Mouse (Mus musculus): ENCODE results near the gene D16Ertd472e.

The D16Ertd472e gene

DNA sequence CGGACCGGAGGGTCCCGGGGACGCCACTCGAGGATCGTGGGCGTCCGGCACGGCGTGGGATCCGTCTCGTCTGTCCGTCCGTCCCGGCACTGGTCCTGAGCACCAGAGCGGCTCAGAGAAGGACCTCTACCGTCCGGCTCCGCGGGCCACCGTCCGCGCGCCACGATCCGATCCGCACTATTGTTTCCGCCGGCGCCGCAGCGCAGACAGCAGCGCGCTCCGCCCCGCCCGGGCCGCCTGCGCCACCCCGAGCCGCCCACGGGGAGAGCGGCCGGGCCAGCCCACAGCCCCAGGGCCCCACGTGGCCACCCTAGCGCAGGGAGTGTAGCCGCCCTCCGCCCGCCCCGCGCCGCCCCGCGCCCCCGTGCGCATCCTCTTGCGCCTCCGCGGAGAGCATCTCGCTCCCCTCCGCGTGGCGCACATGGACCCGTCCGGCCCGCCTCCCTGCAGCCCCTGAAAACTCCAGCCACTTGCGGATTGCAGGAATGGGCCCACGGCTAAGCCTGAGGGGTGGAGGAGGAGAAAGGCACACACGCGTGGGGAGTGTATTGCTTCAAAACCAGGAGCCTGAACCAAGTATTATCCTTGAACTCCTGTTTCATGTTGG is at the start of gene D16Ertd472e:
TSS of gene D16Ertd472e (minus strand) at position 231 of the 607 bp plus-strand sequence.
- DNase-seq (ENCODE audit: extremely low read depth, low read depth), result peak; percentile 47

DNA sequence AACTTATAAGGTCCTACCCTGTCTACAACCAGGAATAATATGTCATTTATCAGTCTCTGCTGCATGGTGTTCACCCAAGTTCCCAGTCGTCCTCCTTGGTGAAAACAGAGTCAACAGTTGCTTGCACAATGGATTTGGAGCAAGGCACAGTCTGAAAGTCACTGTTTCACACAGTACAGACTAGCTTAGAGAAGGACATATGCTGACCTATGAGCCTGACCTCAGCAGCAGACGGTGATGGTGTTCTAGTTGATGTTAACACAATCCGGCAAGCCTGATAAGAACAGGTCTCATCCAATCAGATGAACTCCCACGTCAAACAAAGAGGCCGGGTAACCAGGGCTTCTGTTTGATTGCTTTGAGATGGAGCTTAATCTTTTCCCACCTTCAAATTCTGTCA is 46.2 kb upstream of the D16Ertd472e start:
- DNase-seq (ENCODE audit: extremely low read depth, low read depth), result no peak

DNA sequence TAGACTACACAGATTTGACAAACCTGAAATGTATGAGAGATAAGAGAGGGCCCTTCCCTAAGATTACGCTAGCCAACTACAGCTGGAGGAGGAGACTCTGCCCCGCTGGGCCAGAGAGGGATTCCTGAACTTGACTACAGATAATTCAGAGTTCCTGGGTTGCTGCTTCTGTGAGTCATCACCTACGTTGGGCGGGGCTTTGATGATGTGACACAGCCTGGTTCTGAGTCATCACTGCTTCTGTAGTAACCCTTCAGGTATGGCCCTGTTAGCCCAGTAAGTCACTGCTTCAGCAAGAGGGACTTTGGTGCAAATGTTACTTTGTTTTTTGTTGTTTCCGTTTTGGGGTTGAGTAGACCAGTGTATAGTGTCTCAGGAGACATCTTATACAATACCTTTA is 42.9 kb upstream of the D16Ertd472e start:
- DNase-seq (ENCODE audit: extremely low read depth, low read depth), result no peak

DNA sequence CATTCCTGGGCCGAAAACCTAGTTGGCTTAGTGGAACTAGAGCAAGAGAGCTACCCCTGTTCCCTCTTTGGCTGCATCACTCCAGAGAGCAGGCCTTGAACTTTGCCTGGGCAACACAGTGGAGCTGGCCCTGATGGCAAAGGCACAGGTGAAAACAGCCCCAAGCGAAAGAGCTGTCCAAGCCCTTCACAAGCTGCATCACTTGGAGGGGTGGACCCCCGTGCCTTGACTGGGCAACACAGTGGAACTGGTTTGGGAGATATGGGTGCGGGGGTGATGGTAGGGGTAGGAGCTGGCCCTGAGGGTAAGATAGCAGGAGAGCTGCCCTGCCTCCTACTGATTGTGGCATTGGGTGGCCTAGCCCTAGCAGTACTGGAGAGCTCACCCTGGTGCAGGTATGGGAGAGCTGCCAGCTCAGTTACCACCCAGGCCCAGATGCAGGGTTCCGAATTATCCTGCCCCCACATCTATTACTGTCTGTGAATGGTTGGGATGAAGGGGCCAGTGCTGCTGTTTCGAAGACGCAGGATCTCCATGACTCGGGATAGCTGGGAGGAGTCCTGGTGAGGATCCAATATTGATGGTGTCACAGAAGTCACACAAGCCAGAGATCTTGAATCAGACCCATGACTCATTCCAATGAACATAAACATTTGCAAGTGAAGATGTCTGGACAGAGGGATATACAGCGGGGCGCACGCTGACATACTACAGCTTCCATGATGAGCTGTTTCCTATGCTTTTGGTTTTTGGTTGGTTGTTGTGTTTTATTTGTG is 41.4 kb upstream of the D16Ertd472e start:
- no peak for DNase-seq (ENCODE audit: extremely low read depth, low read depth)

DNA sequence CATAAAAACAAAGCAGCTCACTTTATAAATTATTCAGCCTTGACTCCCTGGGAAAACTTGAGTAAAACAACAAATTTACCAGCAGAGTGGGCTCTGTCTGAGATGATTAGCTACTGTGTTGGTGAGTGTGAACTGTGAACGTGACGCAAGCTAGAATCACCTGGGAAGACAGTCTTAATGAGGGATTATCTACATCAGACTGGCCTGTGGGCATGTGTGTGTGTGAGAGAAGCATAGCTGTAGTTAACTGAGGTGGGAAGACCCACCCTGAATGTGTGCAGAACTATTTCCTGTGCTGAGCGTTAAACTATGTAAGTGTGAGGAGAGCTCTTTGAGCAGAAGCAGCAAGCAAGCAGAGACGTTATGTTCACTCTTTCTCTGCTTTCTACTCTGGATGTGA is 29.7 kb upstream of the D16Ertd472e start:
- no peak for DNase-seq (ENCODE audit: extremely low read depth, low read depth)

DNA sequence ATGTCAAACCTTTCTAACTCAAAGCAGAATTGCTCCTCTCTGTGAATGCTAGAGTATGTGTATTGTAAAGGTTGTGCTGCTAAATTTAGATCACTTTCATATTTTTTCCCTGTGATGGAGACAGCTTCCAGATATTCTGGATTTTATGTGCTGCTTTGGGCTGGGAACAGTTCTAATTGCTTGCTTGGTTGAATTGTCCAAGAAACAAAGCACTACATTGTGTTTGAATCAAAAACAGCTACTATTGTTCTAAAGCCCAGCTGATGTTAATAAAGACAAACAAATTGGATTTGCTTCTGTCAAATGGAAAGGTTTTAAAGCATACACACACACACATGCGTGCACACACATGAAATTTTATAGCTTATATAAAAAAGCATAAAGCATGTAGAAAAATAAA is 22.4 kb upstream of the D16Ertd472e start:
- no peak for DNase-seq (ENCODE audit: extremely low read depth, low read depth)

DNA sequence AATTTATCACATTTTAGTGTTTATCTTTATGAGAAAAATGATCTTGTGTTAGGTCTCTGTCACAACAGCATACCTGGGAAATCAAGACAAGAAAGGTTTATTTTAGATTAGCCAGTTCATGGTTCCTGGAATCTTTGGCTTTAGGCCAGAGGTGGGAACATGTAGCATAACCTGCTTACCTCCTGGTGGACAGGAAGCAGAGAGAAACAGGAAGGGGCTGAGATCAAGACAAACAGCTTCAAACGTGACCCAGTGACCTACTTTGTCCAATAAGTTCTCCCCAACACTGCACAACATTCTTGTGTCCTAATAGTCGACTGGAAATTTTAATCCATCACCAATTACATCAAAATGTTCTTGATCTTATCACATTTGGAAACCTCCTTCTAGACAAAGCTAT is 19.9 kb upstream of the D16Ertd472e start:
- DNase-seq (ENCODE audit: extremely low read depth, low read depth), result no peak

DNA sequence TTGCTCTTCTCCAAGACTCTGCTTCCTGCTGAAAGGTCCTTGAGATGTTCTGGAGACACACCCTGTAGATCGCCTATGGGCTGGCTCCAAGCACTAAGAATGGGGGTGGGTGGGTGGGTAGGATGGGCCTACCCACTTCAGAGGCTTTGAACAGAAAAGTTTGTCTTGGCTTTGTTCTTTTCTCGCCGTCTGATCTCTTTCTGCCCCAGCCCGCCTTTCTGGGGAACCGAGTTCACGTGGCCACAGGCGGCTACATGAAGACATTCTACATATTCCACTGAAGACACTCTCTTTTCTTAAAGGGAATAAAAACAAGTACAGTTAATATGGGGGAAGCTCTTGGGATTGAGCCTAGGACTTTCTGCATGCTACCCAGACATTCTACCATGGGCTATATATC is 19.3 kb upstream of the D16Ertd472e start:
- no peak for DNase-seq (ENCODE audit: extremely low read depth, low read depth)

DNA sequence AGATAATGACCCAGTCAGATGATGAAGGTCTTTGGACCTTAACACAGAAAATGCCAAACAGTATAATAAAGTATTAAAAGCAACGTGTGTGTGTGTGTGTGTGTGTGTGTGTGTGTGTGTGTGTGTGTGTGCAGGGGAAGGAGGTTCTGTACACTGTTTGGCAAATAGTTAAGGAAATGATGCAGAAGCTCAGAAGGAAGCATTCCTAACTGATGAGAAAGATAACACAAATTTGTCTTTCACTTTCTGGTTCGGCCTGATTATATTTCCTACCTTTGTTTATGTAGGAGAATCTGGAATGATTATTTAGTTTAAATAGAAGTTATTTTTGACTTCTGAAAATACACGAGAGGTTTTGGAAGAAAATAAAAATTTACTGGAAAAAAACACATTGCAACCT is 17.6 kb upstream of the D16Ertd472e start:
- DNase-seq (ENCODE audit: extremely low read depth, low read depth), result no peak

DNA sequence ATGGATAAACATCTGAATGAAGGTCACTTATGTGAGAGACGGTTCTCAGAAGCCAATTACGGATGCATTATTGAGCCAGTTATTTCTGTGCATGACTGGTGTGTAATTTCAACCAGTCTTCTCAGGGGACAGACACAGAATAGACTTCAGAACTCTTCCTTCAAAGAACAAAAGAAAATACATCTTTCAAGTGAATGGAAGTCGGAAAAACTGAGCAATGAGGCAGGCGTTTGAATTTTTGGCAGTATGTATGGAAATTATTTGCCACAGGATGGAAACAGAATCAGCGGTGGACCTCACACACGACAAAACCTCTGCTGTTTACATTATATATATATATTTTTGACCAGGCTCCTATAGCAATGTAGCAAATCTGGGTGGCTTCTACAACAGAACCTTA is 14.6 kb upstream of the D16Ertd472e start:
- DNase-seq (ENCODE audit: extremely low read depth, low read depth), result no peak

DNA sequence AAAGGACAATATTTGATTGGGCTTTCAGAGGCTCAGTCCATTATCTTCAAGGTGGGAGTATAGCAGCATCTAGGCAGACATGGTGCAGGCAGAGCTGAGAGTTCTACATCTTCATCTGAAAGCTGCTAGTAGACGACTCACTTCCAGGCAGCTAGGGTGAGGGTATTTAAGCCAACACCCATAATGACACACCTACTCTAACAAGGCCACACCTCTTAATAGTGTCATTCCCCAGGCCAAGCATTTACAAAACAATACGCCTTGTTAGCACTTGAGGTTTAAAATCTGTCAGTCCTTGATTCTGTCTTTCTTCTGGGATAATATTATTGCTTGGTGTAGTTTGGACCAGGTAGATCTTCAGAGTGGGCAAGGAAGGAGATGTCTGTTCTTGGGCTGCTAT is 12.3 kb upstream of the D16Ertd472e start:
- DNase-seq (ENCODE audit: extremely low read depth, low read depth), result no peak

DNA sequence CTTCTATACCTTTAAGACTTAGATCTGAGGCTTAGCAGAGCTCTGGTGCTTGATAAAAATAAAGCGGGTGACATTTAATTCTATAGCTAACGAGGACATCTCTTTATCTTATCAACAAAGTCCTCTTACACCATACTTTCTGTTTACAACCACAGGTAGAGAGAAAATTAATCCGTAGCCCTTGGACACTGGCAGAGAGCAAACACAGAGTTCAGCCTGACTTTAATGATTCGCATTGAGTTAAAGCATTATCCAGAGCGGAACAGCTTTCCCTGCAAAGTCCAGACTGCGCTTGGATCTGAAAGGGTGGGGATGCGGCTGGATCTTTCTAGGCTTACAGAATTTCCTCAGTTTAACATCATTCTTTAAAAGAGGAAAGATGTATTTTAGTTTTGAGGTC is 10.1 kb upstream of the D16Ertd472e start:
- no peak for DNase-seq (ENCODE audit: extremely low read depth, low read depth)

DNA sequence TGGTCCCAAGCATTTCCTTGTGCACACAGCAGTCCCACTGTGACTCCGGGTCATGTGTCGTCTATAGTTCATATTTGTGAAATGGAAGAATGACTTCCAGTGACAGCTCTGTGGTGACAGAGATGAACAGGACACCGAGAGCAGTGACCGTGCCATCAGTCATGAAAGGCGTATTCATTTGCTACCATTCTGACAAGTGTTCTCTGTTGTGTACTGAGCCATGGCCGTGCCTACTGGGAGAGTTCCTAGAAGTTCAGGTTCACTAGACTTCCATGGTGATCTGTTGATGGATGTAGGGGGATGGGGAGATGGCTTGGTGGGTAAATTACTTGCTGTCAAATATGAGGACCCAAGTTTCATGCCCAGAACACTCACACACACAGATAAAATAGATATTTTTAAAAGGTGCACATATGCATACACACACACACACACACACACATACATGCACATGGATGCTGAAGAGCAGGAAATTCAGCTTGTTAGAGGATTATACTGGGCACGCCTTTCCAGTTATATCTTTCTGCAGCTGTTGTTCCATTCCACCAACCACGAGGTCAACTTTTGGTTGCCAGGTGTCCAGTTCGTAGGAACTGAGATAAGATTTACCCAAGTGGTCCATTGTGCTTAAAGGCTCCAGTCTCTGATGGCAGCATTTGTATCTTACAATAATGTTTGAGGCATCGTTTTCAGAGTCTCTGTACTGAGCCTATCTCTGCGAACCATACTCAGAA is 9.3 kb upstream of the D16Ertd472e start:
- DNase-seq (ENCODE audit: extremely low read depth, low read depth), result no peak

DNA sequence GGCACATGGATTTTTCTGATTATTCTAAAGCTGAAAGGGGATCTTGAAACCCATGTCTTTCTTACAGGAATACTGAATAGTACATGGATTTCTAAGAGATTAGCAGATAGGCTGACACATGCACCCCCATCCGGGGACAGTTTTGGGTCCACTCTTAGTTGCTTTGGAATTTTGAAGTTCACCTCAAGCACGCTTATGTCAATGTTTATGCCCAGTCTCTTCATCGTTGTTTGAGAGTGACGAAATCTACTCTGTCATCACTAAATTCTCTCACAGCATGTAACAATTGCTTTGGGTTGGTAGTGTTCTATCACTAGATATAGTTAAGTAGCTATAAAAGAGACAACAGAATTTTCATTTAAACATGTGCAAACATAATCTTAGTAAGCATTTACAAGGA is 8.7 kb upstream of the D16Ertd472e start:
- DNase-seq (ENCODE audit: extremely low read depth, low read depth), result no peak

DNA sequence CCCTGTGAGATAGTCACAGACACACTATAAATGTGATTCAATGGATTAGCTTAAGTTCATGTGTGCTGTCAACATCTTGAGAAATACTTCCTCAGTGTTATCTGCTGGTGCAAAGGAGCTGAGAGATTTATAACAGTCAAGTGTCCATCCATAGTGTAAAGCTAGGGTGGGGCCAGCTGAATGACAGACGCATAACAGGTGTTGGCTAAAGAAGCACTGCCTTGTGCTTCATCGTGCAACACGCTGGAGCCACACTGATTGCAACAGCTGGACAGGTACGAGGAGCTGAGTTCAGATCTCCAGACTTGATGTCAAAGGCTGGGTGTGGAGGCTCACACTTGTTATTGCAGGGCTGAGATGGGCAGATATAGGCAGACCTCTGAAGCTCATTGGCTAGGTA is 7.5 kb upstream of the D16Ertd472e start:
- DNase-seq (ENCODE audit: extremely low read depth, low read depth), result no peak

DNA sequence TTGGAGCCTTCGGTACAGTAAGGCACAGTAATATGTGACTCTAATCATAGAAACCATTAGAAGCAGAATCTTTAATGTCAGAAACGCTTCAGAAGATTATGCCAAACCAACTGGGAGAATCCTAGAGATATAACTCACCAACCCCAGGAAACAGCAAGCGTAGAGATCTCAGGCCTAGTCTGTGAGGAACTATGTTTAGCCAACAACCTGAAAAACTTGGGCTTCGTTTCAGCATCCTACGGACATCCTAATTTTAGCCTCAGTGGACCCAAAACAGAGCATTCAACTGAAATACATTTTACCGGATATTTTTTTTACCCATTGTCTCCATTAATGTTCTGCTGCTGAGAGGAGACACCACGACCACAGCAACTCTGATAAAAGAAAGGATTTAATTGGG is 3.9 kb upstream of the D16Ertd472e start:
- no peak for DNase-seq (ENCODE audit: extremely low read depth, low read depth)

DNA sequence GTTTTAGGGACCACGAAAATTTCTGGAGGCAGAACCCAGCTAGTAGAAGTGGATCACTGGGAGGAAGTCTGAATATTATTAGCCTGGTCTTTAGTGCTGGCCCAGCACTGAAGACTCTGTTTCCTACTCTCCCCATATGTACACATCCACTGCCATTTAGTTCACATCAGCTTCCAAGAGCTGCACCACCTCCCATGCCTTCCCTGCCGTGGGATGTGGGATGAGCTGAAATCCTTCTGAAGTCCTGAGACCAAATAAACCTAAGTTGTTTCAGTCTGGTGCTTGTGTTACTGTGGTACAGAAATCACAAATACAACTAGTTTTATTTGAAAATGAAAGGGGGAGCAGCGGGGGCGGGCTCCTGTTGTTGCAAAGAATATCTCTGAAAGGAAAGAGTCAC is 2.9 kb upstream of the D16Ertd472e start:
- no peak for DNase-seq (ENCODE audit: extremely low read depth, low read depth)

DNA sequence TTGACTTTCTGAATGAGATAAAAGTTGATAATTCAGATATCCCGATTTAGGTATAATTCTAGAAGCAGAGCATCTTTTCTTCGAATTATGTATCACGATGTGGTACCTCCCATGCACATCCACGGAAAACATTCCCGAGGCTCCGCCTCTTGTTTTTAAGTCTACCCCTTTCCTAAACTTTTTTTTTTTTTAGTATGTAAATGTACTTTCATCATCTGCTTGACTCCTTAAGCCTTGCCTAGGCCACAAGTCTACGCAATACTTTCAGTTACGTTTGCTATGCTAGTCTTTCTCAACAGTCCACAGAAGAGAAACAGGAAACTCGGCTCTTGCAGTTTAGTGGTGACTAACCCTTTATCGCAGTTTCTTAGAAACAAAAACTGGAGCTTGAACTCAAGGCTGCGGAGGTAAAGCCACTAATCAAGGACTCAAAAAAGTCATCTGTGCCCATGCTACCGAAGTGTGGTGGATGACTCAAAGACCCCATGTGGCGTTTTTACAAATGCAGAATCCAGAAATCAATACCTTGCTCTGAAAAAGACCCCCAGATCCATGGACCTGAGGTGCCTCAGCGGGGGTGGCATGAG is 670 bp upstream of the D16Ertd472e start:
- DNase-seq (ENCODE audit: extremely low read depth, low read depth), result peak; percentile 91

DNA sequence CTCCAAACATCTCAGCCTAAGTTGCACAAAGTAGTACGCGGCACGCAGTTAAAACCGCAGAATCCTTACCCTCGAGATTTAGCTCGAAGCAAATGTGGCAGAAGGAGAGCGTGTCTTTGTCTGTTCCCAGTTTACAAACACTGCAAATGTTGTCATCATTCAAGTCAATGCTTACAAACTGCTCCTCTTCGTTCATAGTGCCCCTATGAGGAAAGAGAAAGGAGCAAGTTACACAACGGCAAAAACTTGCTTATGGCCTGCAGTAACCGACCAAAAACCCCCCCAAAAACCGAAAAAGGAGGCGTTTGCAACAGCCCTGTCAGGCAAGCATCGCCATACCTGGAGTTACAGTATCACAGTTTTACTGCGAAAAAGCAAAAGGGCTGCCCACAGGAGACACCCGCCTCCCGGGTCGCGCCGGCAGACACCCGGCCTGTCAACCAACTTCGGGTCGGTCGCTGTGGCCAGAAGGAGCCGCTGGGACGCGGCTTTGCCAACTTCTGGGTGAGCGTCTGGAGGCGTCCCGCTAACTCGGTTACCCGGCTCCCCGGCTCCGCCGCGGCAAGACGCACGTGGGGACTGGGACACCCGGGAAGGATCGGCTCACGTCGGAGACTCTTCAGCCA is 543 bp downstream of the D16Ertd472e start:
- no peak for DNase-seq (ENCODE audit: extremely low read depth, low read depth)

DNA sequence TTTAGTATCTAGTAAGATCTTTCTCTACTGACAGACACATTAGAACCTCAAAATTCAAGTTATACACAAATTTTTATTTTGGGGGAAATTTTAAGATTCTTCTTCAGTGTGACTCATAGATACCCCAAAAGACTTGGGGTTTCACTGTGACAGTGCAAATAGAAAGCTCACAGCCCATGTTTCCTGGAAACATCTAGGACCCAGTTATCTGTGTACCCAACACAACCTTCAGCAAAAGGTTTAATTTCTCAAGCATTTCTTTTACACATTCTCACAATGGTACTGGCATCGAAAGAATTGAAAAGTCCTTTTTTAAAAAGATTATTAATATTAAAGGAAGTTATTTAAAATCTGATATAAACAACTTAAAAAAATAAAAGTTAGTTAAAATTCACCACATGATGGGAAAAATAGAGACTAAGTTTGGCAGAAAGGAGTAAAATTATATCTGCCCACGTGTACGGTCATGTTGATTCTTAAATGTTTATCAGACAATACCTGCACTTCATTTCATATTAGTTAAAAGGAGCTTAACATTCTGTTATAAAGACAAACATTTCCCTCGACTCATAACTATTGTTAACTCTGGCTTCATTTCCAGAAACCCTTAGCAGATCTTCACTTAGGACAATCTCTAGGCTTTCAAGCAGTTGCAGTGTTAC is 1.2 kb downstream of the D16Ertd472e start:
- DNase-seq (ENCODE audit: extremely low read depth, low read depth), result peak; percentile 41

DNA sequence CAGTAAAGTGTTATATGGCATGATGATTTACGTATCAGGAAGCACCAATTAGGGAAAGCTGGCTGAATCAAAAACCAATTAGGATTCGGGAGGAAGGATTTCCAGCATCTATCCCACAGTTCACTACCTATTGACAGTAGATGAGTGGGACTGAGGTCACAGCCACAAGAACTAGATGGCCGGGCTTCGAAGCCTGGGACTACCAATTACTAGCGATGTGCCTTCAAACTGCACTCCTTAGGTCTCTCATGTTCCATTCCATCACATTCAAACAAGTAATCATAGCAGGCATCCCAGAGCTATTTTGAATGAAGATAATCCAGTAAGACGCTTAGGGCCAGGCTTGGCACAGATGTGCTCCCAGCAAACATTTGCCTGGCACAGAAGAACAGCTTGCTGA is 2.3 kb downstream of the D16Ertd472e start:
- no peak for DNase-seq (ENCODE audit: extremely low read depth, low read depth)

Measured in MEL-GATA-1-ER (cell line).